Mouse (Mus musculus): ENCODE results near the gene Plxna4. TPM values are rescaled to one million over a fixed set of nuclear protein-coding genes. Genes with fewer than 3 reads are reported as not detected.
A peak's percentile ranks its signal among the peaks of the same experiment; 100 is the strongest.

Plxna4 gene
- polyA plus RNA-seq, 1 experiment = not detected

GRCm38 (mm10) chr6:32498106-32498505, 89.9 kb downstream of the Plxna4 start:
- Histone ChIP-seq H3K4me1 (ENCODE audit: control insufficient read depth, insufficient read depth, low read length) (peaks cover 10% of the 10 kb centered on the region), H3K27ac (ENCODE audit: insufficient read depth, low read depth, low read length) (no peak overlapping the region), H3K4me3 (ENCODE audit: insufficient read depth, low read depth, low read length) (no peak overlapping the region)
- 93% methylated on average over 5 of the region's 5 CpGs for WGBS
- TF ChIP-seq CTCF (IDR thresholded peaks at IDR 0.05; ENCODE audit: insufficient read depth, low read depth, low read length) (no peak), POLR2A (IDR thresholded peaks at IDR 0.05; ENCODE audit: insufficient read depth, low read depth, low read length) (no peak)

GRCm38 (mm10) chr6:32496109-32496508, 91.9 kb downstream of the Plxna4 start:
- TF ChIP-seq CTCF (IDR thresholded peaks at IDR 0.05; ENCODE audit: insufficient read depth, low read depth, low read length) (no peak), POLR2A (IDR thresholded peaks at IDR 0.05; ENCODE audit: insufficient read depth, low read depth, low read length) (no peak)
- WGBS = 78% methylated on average over 4 of the region's 4 CpGs
- Histone ChIP-seq H3K4me3 (ENCODE audit: insufficient read depth, low read depth, low read length) (no peak overlapping the region), H3K4me1 (ENCODE audit: control insufficient read depth, insufficient read depth, low read length) (peaks cover 10% of the 10 kb centered on the region), H3K27ac (ENCODE audit: insufficient read depth, low read depth, low read length) (no peak overlapping the region)

- WGBS = 97% methylated on average over 2 of the region's 2 CpGs
- Histone ChIP-seq H3K4me1 (ENCODE audit: control insufficient read depth, insufficient read depth, low read length) (peaks cover 10% of the 10 kb centered on the region), H3K4me3 (ENCODE audit: insufficient read depth, low read depth, low read length) (no peak overlapping the region), H3K27ac (ENCODE audit: insufficient read depth, low read depth, low read length) (no peak overlapping the region)
- TF ChIP-seq POLR2A (IDR thresholded peaks at IDR 0.05; ENCODE audit: insufficient read depth, low read depth, low read length) (no peak), CTCF (IDR thresholded peaks at IDR 0.05; ENCODE audit: insufficient read depth, low read depth, low read length) (no peak)
Observed at GRCm38 (mm10) chr6:32495532-32495931, 92.5 kb downstream of the Plxna4 start.

- WGBS = 23% methylated on average over 5 of the region's 5 CpGs
- H3K4me3 ChIP-seq (ENCODE audit: insufficient read depth, low read depth, low read length) = no peak overlapping the region
- TF ChIP-seq CTCF (IDR thresholded peaks at IDR 0.05; ENCODE audit: insufficient read depth, low read depth, low read length) (no peak), POLR2A (IDR thresholded peaks at IDR 0.05; ENCODE audit: insufficient read depth, low read depth, low read length) (no peak)
- H3K4me1 ChIP-seq (ENCODE audit: control insufficient read depth, insufficient read depth, low read length) = peaks cover 10% of the 10 kb centered on the region
- no peak overlapping the region for H3K27ac ChIP-seq (ENCODE audit: insufficient read depth, low read depth, low read length)
Observed at GRCm38 (mm10) chr6:32493557-32493956, 94.4 kb downstream of the Plxna4 start.

GRCm38 (mm10) chr6:32487121-32487520, 100.9 kb downstream of the Plxna4 start:
- WGBS = 91% methylated on average over 3 of the region's 3 CpGs
- no peak overlapping the region for H3K27ac ChIP-seq (ENCODE audit: insufficient read depth, low read depth, low read length)
- TF ChIP-seq CTCF (IDR thresholded peaks at IDR 0.05; ENCODE audit: insufficient read depth, low read depth, low read length) (no peak), POLR2A (IDR thresholded peaks at IDR 0.05; ENCODE audit: insufficient read depth, low read depth, low read length) (no peak)
- no peak overlapping the region for H3K4me3 ChIP-seq (ENCODE audit: insufficient read depth, low read depth, low read length)
- H3K4me1 ChIP-seq (ENCODE audit: control insufficient read depth, insufficient read depth, low read length) = no peaks in the 10 kb centered on the region

GRCm38 (mm10) chr6:32482469-32482868, 105.5 kb downstream of the Plxna4 start:
- H3K4me3 ChIP-seq (ENCODE audit: insufficient read depth, low read depth, low read length) = no peak overlapping the region
- TF ChIP-seq CTCF (IDR thresholded peaks at IDR 0.05; ENCODE audit: insufficient read depth, low read depth, low read length) (no peak), POLR2A (IDR thresholded peaks at IDR 0.05; ENCODE audit: insufficient read depth, low read depth, low read length) (no peak)
- peaks cover 5% of the 10 kb centered on the region for H3K4me1 ChIP-seq (ENCODE audit: control insufficient read depth, insufficient read depth, low read length)
- H3K27ac ChIP-seq (ENCODE audit: insufficient read depth, low read depth, low read length) = no peak overlapping the region
- 68% methylated on average over 4 of the region's 4 CpGs for WGBS

GRCm38 (mm10) chr6:32480741-32481140, 107.3 kb downstream of the Plxna4 start:
- TF ChIP-seq POLR2A (IDR thresholded peaks at IDR 0.05; ENCODE audit: insufficient read depth, low read depth, low read length) = no peak
- TF ChIP-seq CTCF (IDR thresholded peaks at IDR 0.05; ENCODE audit: insufficient read depth, low read depth, low read length) = no peak
- Histone ChIP-seq H3K4me3 (ENCODE audit: insufficient read depth, low read depth, low read length) (no peak overlapping the region), H3K4me1 (ENCODE audit: control insufficient read depth, insufficient read depth, low read length) (peaks cover 5% of the 10 kb centered on the region), H3K27ac (ENCODE audit: insufficient read depth, low read depth, low read length) (no peak overlapping the region)
- WGBS = 93% methylated on average over 1 of the region's 1 CpGs

GRCm38 (mm10) chr6:32479765-32480164, 108.2 kb downstream of the Plxna4 start:
- no peak for TF ChIP-seq POLR2A (IDR thresholded peaks at IDR 0.05; ENCODE audit: insufficient read depth, low read depth, low read length)
- no peak for TF ChIP-seq CTCF (IDR thresholded peaks at IDR 0.05; ENCODE audit: insufficient read depth, low read depth, low read length)
- Histone ChIP-seq H3K4me1 (ENCODE audit: control insufficient read depth, insufficient read depth, low read length) (peaks cover 5% of the 10 kb centered on the region), H3K4me3 (ENCODE audit: insufficient read depth, low read depth, low read length) (no peak overlapping the region), H3K27ac (ENCODE audit: insufficient read depth, low read depth, low read length) (no peak overlapping the region)
- WGBS = 86% methylated on average over 2 of the region's 2 CpGs

GRCm38 (mm10) chr6:32479193-32479758, 108.7 kb downstream of the Plxna4 start:
- TF ChIP-seq POLR2A (IDR thresholded peaks at IDR 0.05; ENCODE audit: insufficient read depth, low read depth, low read length) (no peak), CTCF (IDR thresholded peaks at IDR 0.05; ENCODE audit: insufficient read depth, low read depth, low read length) (peak; percentile 15; the same call in 1 of the 2 replicates)
- WGBS = 45% methylated on average over 2 of the region's 2 CpGs
- peaks cover 5% of the 10 kb centered on the region for H3K4me1 ChIP-seq (ENCODE audit: control insufficient read depth, insufficient read depth, low read length)
- no peak overlapping the region for H3K27ac ChIP-seq (ENCODE audit: insufficient read depth, low read depth, low read length)
- H3K4me3 ChIP-seq (ENCODE audit: insufficient read depth, low read depth, low read length) = no peak overlapping the region

Data from olfactory bulb, adult 2 months (tissue).